Mouse (Mus musculus) retina, postnatal 7 days (tissue): ENCODE data around the gene Lpp.
"Not testable (repeated sequence)": the region's sequence is repeated elsewhere in the genome, so short reads cannot be mapped to it uniquely, and the experiment has no call there.

Experiments
- DNase-seq: peaks from one replicate; pipeline ENCODE4 v3.0.0-alpha.2; 2012; ENCODE audit warnings: low read depth, low spot score

Lpp gene

DNA sequence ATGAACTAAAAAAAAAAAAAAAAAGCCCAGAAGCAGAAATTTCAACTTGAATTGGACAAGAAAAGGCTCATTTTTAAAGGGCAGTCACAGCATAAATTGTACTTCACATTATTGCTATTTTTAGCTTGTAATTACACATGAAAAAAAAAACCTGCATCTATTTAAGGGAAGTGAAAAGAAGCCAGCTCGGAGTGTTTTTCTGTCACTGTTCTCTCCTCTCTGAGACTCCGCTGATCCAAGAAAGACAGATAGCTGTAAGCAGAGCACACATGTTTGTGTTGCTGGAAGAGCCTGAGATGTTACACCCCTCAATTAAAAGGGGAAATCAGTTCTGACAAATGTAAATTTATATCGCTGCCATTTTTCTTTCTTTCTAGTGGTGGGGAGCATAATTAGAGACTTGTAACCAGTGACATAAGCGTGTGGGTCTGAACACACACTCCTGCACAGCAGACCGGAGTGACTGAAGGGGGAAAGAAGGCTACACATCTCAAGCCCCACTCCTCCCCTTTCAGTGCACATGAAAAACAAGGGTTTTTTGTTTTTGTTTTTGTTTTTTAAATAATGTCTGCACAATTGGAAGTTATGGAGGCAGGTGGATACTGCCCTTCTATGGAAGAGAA is 579.8 kb downstream of the Lpp start:
- no peak for DNase-seq

DNA sequence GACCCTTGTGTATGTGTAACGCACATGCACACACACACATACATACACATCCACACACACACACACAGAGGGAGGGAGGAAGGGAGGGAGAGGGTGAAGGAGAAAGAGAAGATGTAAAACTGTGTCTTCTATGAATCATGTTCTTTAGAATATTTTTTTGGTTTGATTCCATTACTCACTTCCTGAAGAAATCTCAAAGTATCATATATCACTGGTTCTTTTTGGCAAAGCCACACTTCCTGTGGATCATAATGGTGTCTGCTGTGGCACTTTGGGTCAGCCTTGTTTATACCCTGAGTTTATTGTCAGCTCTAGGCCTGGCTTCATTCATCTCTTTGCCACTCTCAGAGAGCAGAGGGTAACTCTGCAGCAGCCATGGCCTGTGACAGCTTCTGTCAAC is 584.5 kb downstream of the Lpp start:
- DNase-seq: no peak

DNA sequence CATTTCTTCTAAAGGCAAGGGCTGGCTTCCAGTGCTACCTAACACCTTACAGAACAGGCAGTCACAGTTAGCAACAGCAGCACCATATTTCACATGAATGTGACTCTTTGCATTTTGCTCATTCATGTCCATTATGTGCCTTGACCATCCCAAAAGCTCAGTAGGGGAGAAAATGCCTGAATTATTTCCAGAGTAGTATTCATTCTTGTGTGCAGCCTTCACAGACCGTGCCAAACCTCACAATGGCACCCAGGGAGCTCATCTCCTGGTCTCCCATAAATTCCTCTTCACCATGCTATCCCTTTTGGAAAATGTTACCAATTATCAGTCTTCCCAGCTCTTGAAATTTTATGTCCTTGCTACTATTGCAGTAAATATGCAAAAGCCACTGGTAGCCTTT is 584.9 kb downstream of the Lpp start:
- DNase-seq: no peak

DNA sequence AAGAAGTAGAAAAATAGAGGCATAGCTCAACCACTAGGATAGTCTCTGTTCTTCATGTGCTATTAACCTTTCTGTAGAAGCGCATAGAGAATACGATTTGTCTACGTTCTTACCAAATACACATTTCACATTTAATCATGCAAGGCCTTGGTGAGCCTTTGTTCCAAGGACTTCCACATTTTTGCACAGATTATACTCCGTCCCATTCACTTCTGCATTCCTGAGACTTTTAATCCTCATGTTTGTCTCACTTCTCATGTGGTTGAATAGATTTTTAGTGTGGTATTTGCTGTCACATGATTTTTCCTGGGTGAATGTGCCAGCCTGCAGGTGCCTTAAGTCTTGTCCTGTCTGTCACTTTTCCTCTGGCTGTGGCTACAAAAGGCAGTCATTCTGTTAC is 586.1 kb downstream of the Lpp start:
- no peak for DNase-seq

DNA sequence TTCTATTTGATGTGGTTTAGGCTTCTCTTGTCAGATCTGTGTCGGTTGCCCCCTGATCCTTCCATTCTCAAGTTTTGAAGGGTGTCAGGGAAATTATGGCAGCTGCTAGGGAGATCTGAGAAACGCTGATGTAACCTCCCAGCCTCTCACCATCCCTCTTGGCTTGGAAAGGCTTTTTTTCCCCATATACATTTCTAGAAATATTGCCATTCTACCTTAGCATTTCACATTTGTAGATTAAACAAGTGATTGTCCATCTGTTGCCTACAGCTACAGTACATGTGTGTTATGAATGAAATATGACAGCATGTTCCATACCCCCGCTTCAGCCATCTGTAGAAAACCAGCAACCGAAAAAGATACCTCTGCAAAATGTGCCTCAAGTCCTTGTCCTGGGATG is 589.5 kb downstream of the Lpp start:
- DNase-seq: no peak

DNA sequence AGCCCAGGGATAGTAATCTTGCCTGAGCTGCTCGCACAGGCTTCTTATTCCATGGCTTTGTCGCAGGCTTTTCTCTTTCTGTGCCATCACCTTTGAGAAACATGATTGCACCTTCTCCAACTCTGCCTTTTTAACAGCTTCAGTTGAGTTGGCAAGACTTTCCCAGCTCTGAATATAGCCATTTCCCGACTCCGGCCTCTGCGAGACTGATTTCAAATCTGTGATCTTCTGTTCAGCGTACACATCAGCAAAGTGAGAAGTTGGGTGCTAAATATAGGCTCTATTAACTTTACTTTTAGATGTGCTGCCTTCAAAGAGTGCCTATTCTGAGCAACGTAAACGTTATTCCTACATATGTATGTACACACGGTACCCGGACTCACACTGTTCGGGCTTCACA is 597.0 kb downstream of the Lpp start:
- DNase-seq: no peak

DNA sequence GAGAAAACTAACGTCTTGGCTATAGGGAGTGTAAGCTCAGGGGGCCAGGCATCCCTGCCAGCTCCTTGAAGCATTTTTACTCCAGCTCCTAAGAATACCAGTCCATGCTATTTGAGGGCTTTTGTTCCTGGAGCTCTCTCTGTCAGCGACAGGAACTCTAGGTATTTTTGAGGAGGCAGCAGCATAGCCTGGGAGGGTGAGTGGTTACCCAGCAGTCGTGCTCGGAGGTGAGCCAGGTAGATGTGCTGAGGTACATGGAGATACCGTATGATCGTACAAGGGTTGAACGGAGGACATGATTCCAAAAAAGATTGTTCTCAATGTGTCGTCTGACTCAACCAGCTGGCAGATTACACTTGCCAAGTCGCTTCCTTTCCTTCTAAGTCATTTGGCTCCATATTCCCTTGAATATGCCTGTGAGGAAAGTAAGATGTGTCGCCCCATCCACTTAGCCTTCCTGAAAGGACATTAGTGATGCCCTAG is 597.8 kb downstream of the Lpp start:
- no peak for DNase-seq

DNA sequence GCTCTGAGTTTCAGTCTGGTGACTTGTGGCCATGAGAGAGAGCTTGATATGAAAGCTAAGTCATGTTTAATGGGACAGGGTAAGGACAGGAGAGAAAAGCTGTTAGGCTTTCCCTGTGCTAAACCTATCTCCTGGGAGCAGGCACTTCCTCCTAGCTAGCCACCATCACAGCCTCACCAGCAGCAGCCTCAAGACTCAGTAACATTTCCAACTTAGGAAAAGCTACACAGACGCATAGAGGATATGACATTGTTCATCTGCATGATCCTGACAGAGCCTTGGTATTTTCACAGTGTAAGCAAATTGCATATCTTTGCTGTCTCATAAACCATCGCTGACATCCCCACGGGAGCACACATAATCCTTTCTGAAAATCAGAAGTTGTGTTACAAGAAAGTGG is 598.7 kb downstream of the Lpp start:
- no peak for DNase-seq

DNA sequence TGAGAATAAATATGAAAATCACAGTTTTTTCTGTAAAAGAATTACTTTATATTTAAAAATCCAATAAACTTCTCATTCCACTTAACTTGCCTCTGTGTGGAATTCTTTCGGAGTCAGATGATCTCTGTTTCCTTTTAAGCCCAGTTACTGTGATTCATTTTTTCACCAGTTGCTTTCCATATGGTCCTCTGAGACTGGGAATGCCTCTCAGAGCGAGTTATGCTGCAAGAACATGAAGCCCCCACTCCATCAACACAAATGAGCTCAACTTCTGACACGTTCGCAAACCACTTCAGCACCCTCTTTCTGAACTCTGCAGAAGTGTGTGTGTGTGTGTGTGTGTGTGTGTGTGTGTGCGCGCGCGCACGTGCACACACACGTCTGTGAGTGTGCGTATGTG is 599.2 kb downstream of the Lpp start:
- DNase-seq: no peak

DNA sequence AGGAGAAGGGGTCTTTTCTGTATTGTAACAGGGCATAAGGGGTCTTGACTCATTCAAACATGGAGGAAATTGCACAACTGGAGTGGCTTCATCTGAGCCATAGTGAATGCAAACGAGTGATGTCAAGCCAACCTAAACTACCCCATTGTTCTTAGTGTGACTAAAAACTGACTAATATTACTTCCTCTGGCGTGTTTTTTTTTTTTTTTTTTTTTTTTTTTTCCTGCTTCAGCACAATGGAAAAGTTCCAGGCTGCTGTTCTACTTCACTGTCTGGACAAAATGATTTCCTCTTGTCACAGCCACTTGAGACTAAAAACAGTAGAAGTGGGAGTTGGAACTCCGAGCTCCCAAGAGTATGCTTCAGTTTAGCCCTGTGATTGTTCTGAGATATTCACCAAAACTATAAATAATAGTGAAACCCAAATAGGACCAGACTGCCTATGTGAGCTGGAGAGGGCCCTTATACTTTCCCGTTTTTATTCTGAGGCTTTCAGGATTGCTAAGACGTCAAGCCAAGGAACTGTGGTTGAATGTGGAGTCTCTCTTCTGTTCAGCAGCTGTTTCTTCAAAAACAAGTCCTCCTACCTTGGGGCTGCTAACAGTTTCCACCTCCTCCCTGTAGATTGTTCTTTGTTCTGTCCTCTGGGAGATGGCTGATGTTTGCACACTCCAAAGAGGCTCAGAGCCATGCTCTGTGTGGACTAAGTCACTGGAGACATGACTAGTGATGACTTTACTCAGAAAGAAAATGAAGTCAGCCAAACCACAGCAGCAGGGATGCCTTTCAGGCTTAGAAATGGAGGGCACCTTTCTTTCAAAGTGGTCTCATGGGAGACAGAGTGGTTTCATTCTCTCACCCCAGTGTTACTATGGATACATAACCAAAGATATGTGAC is 617.9 kb downstream of the Lpp start:
- no peak for DNase-seq

DNA sequence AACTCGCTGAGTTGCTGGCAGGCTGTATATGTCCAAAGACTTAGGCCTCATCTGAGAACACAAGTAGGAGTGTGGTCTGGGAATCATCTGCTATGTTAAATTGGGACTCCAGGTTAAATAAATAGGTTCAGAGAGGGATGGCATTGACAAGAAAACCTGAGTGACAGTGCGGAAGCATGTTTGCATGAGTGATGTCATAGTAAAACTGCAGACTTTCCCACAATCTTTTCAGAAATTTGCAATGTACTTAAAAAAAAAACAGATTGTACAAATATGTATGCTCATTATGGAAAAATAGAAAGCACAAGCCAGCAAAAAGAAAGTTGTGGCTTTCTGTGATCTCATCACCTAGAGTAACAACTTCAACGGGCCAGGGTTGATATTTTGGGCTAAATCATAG is 619.6 kb downstream of the Lpp start:
- DNase-seq: no peak

DNA sequence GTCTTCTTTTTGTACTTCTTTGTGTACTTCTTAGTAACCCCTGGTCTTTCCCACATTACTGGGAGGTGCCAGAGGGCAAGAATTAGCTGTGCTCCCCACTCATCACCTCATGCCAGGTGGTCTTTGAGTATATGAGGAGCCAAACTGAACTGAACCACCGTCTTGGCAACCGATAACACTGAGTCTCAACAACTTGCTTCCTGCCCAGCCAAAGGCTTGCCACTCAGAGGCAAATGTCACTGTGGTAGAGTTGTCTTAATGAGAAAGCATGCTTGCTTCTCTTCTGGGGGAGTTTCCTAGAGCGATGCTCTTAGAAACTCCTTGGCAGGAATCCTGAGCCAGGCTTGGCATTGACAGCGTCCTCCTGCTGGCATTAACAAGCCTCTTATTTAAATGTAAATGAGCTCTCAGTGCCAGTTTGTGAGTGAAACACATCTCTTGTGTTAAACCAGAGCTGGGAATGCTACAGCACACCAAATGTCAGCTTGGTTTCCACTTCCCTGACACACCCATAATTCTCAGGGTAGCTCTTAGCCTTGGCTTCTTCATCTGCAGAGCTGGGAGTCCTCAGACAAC is 623.0 kb downstream of the Lpp start:
- no peak for DNase-seq

DNA sequence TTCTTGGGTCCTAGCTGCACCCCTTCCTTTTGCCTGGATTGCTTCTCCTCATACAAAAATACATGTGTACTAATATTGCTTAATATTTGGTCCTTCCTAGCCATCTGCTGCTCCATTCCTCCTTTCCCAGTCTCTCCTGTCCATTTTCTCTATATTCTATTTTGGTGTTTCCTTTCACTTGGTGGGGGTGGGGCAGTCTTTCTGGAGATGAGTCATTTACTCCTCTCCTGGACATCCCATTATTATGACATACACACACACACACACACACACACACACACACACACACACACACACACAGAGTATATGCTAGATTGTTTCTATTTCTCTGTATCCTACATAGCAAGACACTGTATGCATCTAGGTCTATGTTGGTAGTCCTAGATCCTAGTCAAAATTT is 623.7 kb downstream of the Lpp start:
- no peak for DNase-seq

DNA sequence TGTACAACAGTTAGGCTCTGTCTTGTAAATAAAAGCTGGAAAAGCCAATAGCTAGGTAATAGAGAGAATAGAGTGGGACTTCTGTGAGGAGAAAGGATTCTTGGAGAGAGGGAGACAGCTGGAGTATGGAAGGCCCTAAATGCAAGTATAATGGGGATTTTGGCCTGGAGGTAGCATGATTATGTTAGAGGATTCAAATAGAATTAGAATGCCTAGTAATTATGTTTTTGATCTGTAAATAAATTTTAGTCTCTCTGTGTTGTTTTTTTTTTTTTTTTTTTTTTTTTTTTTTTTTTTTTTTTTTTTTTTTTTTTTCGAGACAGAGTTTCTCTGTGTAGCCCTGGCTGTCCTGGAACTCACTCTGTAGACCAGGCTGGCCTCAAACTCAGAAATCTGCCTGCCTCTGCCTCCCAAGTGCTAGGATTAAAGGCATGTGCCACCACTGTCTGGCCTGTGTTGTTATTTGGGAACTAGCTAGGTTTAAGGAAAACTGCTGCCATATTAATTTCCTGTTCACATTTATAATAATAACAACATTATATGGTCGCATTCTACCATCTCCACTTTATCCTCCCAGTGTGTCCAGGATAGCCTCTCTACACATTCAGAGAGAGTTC is 628.5 kb downstream of the Lpp start:
- not testable (repeated sequence) for DNase-seq

DNA sequence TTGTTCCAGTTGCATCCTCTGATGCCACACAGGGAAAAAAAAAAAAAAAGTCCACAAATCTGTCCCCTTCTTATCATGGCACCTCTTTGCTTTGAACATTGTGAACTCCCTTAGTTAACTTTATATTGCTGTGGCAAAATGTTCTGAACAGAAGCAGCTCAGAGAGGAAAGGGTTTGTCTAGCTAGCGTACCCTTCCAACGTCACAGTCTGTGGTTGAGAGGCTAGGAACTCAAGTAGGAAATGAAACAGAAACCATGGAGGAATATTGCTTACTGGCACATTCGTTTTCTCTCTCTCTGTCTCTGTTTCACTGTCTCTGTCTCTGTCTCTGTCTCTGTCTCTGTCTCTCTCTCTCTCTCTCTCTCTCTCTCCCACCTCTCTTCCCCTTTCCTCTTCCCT is 631.3 kb downstream of the Lpp start:
- no peak for DNase-seq

DNA sequence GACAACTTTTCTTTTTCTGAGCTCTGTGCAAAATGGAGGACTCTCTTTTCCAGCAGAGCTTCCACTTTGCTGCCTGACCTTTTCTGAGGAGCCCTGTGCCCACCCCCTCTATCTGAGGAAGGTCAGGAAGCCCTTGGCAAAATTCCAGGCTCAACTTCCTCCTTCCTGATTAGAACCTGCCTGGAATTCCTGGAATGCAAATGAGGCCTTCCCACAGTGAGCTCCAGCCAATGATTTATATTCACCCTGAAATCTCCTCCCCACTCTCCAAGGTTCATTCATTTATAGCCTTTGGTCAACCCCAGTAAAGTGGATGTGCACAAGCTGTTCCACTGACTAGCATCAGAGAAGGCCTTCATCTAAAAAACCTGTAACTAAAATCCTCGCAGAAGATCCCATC is 632.9 kb downstream of the Lpp start:
- no peak for DNase-seq

DNA sequence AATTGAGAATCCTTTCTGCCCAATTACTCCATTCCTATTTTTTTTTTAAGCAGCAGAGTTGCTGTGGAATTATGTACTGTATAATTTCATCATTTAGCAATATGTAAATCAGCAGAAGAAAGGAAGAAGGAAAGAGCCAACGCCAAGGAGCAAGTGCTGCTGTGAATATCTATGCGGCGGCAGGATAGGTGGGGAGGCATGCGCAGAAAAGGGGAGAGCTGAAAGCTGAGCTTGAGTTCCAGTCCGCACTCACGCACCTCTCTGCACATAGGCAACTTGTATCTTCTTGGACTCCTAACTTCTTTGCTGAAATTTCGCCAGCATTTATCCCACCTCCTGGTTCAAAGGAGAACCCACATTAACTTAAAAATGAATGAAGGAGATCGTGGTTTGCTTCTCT is 636.2 kb downstream of the Lpp start:
- DNase-seq: no peak

DNA sequence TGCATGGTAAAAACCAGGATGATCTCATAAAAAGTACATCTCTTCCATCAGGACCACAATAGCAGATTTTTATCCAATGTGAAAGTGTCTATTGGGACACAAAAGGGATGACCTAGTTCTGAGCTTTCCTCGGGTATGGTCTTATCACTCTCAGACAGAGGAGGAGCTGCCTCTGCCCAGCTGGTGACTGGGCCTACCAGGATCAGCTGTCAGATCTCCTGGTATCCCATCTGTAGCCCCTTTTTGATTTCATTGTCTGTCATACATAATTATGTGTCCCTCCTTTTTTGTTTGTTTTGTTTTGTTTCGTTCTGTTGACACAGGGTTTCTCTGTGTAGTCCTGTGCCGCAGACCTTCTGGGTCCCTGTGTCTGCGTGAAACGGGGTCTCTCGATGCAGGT is 644.1 kb downstream of the Lpp start:
- no peak for DNase-seq

DNA sequence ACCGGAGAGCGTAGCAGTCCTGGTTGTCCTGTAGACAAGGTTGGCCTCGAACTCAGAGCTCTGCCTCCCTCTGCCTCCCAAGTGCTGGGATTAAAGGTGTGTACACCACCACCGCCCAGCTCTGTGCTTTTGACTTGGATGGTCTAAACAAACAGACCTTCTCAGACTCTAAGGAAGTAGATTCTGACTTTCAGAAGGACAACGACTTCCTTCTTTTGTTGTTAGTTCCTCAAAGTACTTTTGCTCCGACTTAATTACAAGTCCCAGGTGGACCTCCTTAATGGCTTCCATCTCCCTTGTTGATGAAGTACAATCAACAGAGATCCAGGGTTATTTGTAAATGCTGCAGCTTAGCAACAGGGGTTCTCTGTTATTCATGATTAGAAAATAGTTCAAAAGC is 645.2 kb downstream of the Lpp start:
- DNase-seq: no peak

DNA sequence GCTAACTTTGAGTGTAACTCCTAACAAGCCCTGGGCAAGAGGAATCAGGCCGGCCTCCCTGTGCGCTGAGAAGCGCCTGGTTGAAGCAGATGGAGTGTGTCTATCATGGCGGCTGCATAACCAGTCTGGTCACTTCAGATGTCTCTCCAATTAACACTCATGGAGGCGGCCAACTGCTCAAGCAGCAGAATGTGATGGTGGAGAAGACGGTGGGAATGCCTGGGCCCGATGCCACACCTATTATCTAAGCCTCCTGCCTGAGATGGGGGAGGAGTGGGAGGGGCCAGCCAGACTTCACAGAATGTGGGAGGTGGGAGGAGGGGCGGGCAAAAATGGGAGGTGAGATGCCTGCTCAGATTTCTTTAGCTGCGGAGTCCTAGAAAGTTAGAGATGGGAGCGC is 646.6 kb downstream of the Lpp start:
- no peak for DNase-seq

DNA sequence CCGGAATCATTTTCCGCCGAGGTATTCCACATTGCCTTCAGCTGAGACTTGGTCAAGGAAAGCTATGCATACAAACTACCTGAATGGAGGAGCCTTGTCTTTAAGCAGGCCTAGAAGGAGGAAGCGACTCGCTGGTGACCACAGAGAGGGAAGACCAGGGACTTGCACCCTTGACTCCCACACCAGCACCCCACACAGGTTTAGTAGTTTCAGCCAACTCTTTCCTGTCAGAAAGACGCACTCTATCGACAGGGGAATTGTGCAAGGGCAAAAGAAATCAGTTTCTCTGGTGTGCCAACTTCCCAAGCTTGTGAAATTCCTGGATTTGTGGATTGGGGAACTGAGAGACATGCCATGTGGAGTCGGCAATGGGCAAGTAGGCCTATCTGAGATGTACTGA is 647.9 kb downstream of the Lpp start:
- no peak for DNase-seq

DNA sequence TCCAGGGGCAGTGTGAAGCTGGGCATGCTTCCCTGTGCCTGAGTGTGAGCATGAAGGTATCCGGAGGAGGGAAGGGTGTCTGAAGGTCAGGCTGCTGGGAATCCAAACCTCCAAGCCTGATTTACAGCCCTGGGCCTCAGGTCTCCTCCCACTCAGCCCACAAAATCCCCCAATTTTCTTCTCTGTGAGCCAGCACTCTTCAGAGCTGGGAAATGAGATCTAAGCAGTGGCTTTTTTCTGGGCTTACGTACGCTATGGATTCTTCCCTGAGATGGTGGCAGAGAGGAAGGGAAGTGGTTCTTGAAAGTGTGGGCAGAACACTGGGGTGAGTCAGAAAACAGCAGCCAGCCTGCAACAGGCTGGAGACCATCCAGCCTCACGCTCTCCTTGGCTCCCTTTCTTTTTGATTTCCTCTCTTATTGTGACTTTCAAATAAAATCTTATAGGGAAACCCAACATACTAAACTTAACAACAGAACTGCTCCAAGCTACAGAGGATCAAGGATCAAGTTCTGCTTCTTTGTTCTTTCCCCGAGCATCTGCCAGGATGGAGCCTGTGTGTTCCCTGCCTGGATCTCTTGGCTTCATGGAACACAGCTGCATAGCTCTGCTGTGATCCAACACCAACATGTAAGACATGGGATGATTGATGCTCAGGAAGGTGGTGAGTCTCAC is 648.7 kb downstream of the Lpp start:
- no peak for DNase-seq
